Mouse (Mus musculus) bone marrow macrophage, adult 2 months (primary cell): ENCODE results near the gene Sp8.

Source experiments
- CTCF ChIP-seq: IDR thresholded peaks from 2 replicates; pipeline ENCODE4 v1.5.1; 2012; ENCODE audit warnings: low read depth, mild to moderate bottlenecking, low read length, moderate library complexity
- POLR2A ChIP-seq: IDR thresholded peaks from 2 replicates; pipeline ENCODE4 v1.6.1; 2012; ENCODE audit warnings: mild to moderate bottlenecking, low read depth, low read length, borderline replicate concordance

- TF ChIP-seq CTCF (no peak), POLR2A (no peak)
Measured at GRCm38 (mm10) chr12:118836411-118837341, 9.5 kb upstream of the Sp8 start.
